Mouse (Mus musculus): ENCODE data around the gene Maml1. TPM values are rescaled to one million over a fixed set of nuclear protein-coding genes. Genes with fewer than 3 reads are reported as not detected.
A peak's percentile ranks its signal among the peaks of the same experiment; 100 is the strongest.

The Maml1 gene
- total RNA-seq, 1 experiment: 7.6 TPM

GRCm38 (mm10) chr11:50223783-50224662 is 68.1 kb downstream of the Maml1 start:
- H3K9me3 ChIP-seq (ENCODE audit: control insufficient read depth, insufficient read depth, low read depth, low read length): no peaks in the 10 kb centered on the region
- peak overlapping the region; percentile 78 to 89 for H3K4me3 ChIP-seq (ENCODE audit: insufficient read depth in 1 of 2, low read depth in 1 of 2, low read length in 2 of 2, poor library complexity in 1 of 2, severe bottlenecking in 1 of 2)
- H3K9ac ChIP-seq (ENCODE audit: insufficient read depth, low read depth, low read length, poor library complexity, severe bottlenecking): peak overlapping the region; percentile 83; the same call in 1 of the 2 replicates
- in situ Hi-C loops (cut with MboI; ENCODE audit: low sequenced_read_pairs in 2 of 2, unreplicated experiment in 2 of 2): no loop called here
- H3K36me3 ChIP-seq (ENCODE audit: control insufficient read depth, insufficient read depth, low read length, poor library complexity, severe bottlenecking): no peaks in the 10 kb centered on the region
- DNase-seq (ENCODE audit: low read depth, low spot score): no peak
- no peak overlapping the region for H3K27ac ChIP-seq (ENCODE audit: insufficient read depth, low read depth, low read length, poor library complexity, severe bottlenecking)
- peaks cover 0 to 15% of the 10 kb centered on the region in 2 experiments; a peak in 2 of 4 replicates for H3K4me1 ChIP-seq (ENCODE audit: control insufficient read depth in 2 of 2, insufficient read depth in 2 of 2, low read length in 2 of 2, poor library complexity in 1 of 2)
- TF ChIP-seq CHD2 (IDR thresholded peaks at IDR 0.05; ENCODE audit: low read depth, low read length): no peak
- no peak for TF ChIP-seq ZC3H11A (IDR thresholded peaks at IDR 0.05; ENCODE audit: borderline replicate concordance, low read depth, low read length)
- no peak for TF ChIP-seq ZNF384 (IDR thresholded peaks at IDR 0.05; ENCODE audit: low read depth, low read length)
- no peak for TF ChIP-seq MAFK (IDR thresholded peaks at IDR 0.05; ENCODE audit: insufficient read depth, low read depth, low read length)
- TF ChIP-seq HCFC1 (IDR thresholded peaks at IDR 0.05; ENCODE audit: borderline replicate concordance, insufficient read depth, low read length): no peak

- H3K4me1 ChIP-seq (ENCODE audit: control insufficient read depth in 2 of 2, insufficient read depth in 2 of 2, low read length in 2 of 2, poor library complexity in 1 of 2): peaks cover 2 to 14% of the 10 kb centered on the region in 2 experiments; a peak in 2 of 4 replicates
- no peaks in the 10 kb centered on the region for H3K36me3 ChIP-seq (ENCODE audit: control insufficient read depth, insufficient read depth, low read length, poor library complexity, severe bottlenecking)
- no peak for DNase-seq (ENCODE audit: low read depth, low spot score)
- H3K9me3 ChIP-seq (ENCODE audit: control insufficient read depth, insufficient read depth, low read depth, low read length): no peaks in the 10 kb centered on the region
- H3K27ac ChIP-seq (ENCODE audit: insufficient read depth, low read depth, low read length, poor library complexity, severe bottlenecking): no peak overlapping the region
- no peak overlapping the region for H3K9ac ChIP-seq (ENCODE audit: insufficient read depth, low read depth, low read length, poor library complexity, severe bottlenecking)
- no peak for TF ChIP-seq ZNF384 (IDR thresholded peaks at IDR 0.05; ENCODE audit: low read depth, low read length)
- no peak for TF ChIP-seq HCFC1 (IDR thresholded peaks at IDR 0.05; ENCODE audit: borderline replicate concordance, insufficient read depth, low read length)
- no peak overlapping the region for H3K4me3 ChIP-seq (ENCODE audit: insufficient read depth in 1 of 2, low read depth in 1 of 2, low read length in 2 of 2, poor library complexity in 1 of 2, severe bottlenecking in 1 of 2)
- in situ Hi-C loops (cut with MboI; ENCODE audit: low sequenced_read_pairs in 2 of 2, unreplicated experiment in 2 of 2): no loop called here
These were observed 69.4 kb downstream of the Maml1 start for GRCm38 (mm10) chr11:50222559-50223276.

DNA sequence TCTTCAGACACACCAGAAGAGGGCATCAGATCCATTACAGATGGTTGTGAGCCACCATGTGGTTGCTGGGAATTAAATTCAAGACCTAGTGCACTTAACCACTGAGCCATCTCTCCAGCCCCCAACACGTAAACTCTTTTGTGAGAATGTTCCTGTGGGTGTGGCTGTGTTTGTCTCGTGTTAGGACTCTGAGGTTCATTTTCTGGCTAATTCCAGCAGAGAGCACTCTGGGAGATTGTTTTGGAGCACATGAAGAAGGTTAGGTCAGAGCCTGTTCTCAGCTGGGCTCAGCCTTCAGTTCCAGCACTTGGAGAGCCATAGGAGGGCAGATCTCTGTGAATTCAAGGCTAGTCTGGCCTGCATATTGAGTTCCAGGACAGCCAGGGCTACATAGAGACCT is 72.3 kb downstream of the Maml1 start:
- DNase-seq (ENCODE audit: low read depth, low spot score): no peak
- peaks cover 11 to 26% of the 10 kb centered on the region in 2 experiments for H3K4me1 ChIP-seq (ENCODE audit: control insufficient read depth in 2 of 2, insufficient read depth in 2 of 2, low read length in 2 of 2, poor library complexity in 1 of 2)
- TF ChIP-seq ZNF384 (IDR thresholded peaks at IDR 0.05; ENCODE audit: low read depth, low read length) (no peak), HCFC1 (IDR thresholded peaks at IDR 0.05; ENCODE audit: borderline replicate concordance, insufficient read depth, low read length) (no peak), ZC3H11A (IDR thresholded peaks at IDR 0.05; ENCODE audit: borderline replicate concordance, low read depth, low read length) (no peak), MAFK (IDR thresholded peaks at IDR 0.05; ENCODE audit: insufficient read depth, low read depth, low read length) (no peak), CHD2 (IDR thresholded peaks at IDR 0.05; ENCODE audit: low read depth, low read length) (no peak)
- H3K9me3 ChIP-seq (ENCODE audit: control insufficient read depth, insufficient read depth, low read depth, low read length): no peaks in the 10 kb centered on the region
- H3K9ac ChIP-seq (ENCODE audit: insufficient read depth, low read depth, low read length, poor library complexity, severe bottlenecking): no peak overlapping the region
- in situ Hi-C loops (cut with MboI; ENCODE audit: low sequenced_read_pairs in 2 of 2, unreplicated experiment in 2 of 2): no loop called here
- no peaks in the 10 kb centered on the region for H3K36me3 ChIP-seq (ENCODE audit: control insufficient read depth, insufficient read depth, low read length, poor library complexity, severe bottlenecking)
- H3K27ac ChIP-seq (ENCODE audit: insufficient read depth, low read depth, low read length, poor library complexity, severe bottlenecking): no peak overlapping the region
- no peak overlapping the region for H3K4me3 ChIP-seq (ENCODE audit: insufficient read depth in 1 of 2, low read depth in 1 of 2, low read length in 2 of 2, poor library complexity in 1 of 2, severe bottlenecking in 1 of 2)

DNA sequence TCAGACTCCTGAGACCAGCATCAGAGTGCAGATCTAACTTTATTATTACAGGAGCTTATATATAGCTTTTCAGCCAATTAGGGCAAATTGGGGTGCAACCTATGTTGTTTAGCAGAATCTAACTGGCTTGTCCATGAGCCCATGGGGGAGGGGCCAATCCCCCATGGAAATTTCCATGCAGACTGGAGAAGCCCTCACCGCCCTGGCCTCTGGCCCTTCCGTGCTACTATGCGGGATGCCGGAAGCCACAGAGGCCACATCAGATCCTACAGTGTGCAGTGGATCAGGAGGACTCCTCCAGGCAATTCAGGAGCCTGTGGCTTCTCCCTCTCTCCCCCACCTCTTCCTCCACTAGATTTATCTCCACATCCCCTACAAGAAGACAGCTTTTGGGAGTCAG is 74.3 kb downstream of the Maml1 start:
- Histone ChIP-seq H3K4me1 (ENCODE audit: control insufficient read depth in 2 of 2, insufficient read depth in 2 of 2, low read length in 2 of 2, poor library complexity in 1 of 2) (peaks cover 11 to 31% of the 10 kb centered on the region in 2 experiments), H3K9ac (ENCODE audit: insufficient read depth, low read depth, low read length, poor library complexity, severe bottlenecking) (peak overlapping the region; percentile 62; the same call in 1 of the 2 replicates), H3K4me3 (ENCODE audit: insufficient read depth in 1 of 2, low read depth in 1 of 2, low read length in 2 of 2, poor library complexity in 1 of 2, severe bottlenecking in 1 of 2) (no peak overlapping the region), H3K27ac (ENCODE audit: insufficient read depth, low read depth, low read length, poor library complexity, severe bottlenecking) (peak overlapping the region; percentile 84; the same call in 1 of the 2 replicates), H3K36me3 (ENCODE audit: control insufficient read depth, insufficient read depth, low read length, poor library complexity, severe bottlenecking) (no peaks in the 10 kb centered on the region), H3K9me3 (ENCODE audit: control insufficient read depth, insufficient read depth, low read depth, low read length) (no peaks in the 10 kb centered on the region)
- TF ChIP-seq ZC3H11A (IDR thresholded peaks at IDR 0.05; ENCODE audit: borderline replicate concordance, low read depth, low read length): no peak
- no peak for TF ChIP-seq ZNF384 (IDR thresholded peaks at IDR 0.05; ENCODE audit: low read depth, low read length)
- no peak for TF ChIP-seq HCFC1 (IDR thresholded peaks at IDR 0.05; ENCODE audit: borderline replicate concordance, insufficient read depth, low read length)
- TF ChIP-seq CHD2 (IDR thresholded peaks at IDR 0.05; ENCODE audit: low read depth, low read length): no peak
- TF ChIP-seq MAFK (IDR thresholded peaks at IDR 0.05; ENCODE audit: insufficient read depth, low read depth, low read length): no peak
- DNase-seq (ENCODE audit: low read depth, low spot score): no peak
- in situ Hi-C loops (cut with MboI; ENCODE audit: low sequenced_read_pairs in 2 of 2, unreplicated experiment in 2 of 2): no loop called here

All from ES-E14 (cell line).